Mouse (Mus musculus) E14TG2a.4 (cell line): ENCODE data around the gene Jakmip3.

Experiments used
- CTCF ChIP-seq: conservative IDR thresholded peaks from 2 replicates; pipeline ENCODE4 v1.5.1; 2014; ENCODE audit warnings: low read length
- POU5F1 ChIP-seq: IDR thresholded peaks from 2 replicates; pipeline ENCODE4 v1.6.1; 2014; ENCODE audit warnings: low read length, borderline replicate concordance

DNA sequence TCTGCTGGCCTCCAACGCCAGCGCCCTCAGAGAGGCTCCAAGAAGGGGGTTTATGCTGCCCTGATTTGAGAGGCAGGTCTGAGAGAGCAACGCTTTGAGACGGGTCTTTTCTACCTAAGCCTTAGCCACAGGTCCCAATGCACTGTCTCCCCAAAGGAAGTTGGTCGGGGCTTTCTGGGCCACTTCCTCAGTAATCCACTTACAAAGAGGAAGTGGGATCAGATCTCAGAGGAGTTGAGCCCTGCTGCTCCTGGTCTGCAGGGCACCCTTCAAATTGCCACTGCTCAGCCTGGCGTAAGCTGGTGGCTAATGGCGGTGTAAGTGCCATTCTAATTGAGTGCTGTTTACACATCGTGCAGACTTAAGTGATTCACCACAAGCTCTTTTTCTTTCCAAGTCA lies 191.0 kb downstream of the Jakmip3 start:
- no peak for TF ChIP-seq CTCF
- no peak for TF ChIP-seq POU5F1
